Mouse (Mus musculus) testis, adult 10 weeks (tissue): ENCODE data around the gene Scamp1. TPM values are rescaled to one million over a fixed set of nuclear protein-coding genes. Genes with fewer than 3 reads are reported as not detected.

Experiments used
- polyA plus RNA-seq: library from polyadenylated mRNA; stranded (reverse); fragments of 350-450 nt; fragmentation: Illumina TruSeq; extraction: RNeasy Lipid Tissue Mini Kit (QIAGEN cat#74804); gene quantifications from one replicate; pipeline ENCODE4 v1.2.3, GENCODE M21; 2014; ENCODE audit warnings: low read depth, low replicate concordance

The Scamp1 gene
- polyA plus RNA-seq, result 132 TPM

GRCm38 (mm10) chr13:94285281-94285871 is at the start of gene Scamp1:
Gene Scamp1 (minus strand): TSS chr13:94285857.

Other genes with a start within 250 kb of the Scamp1 start
- gene Lhfpl2, start 228.1 kb downstream of the Scamp1 start, polyA plus RNA-seq, result 1.7 TPM
- gene Ap3b1, start 73.1 kb upstream of the Scamp1 start, polyA plus RNA-seq, result 106 TPM